Comparison of ENCODE assay signal across 19 mouse cellular contexts in genomic region chr10:3434848-3435474, GRCm38 (mm10).
DNase-seq lines count a peak whose midpoint lies in the region; ATAC-seq and TF ChIP-seq lines count a peak whose summit lies in the region.
"Had no signal": no experiment of that assay in that cellular context is flagged by ENCODE, and none has a peak within 500 bp of the region (broad histone marks: within the 10 kb centered on the region; RNA-seq: fewer than 3 reads in every experiment).

No protein-coding gene starts in this region.

- peak; percentile 67 for ATAC-seq in midbrain, embryonic 16.5 days
- peak; percentile 48; the same call in 1 of the 2 replicates for ATAC-seq in hindbrain, embryonic 14.5 days (ENCODE audit: low FRiP score)
- ATAC-seq in neural tube, embryonic 15.5 days (ENCODE audit: low FRiP score) = peak; percentile 35; the same call in 1 of the 2 replicates
- ATAC-seq in kidney, embryonic 14.5 days (ENCODE audit: low FRiP score, low TSS enrichment) = no peak
- ATAC-seq: intestine, postnatal 0 days; liver, embryonic 12.5 days; Patski had no signal

- no peaks in the 10 kb centered on the region for H3K27me3 ChIP-seq in cerebellum, adult 2 months (ENCODE audit: control insufficient read depth, insufficient read depth, low read length)
- H3K27me3 ChIP-seq in midbrain, embryonic 16.5 days (ENCODE audit: control insufficient read depth, insufficient read depth, low read depth, low read length) = no peaks in the 10 kb centered on the region
- H3K27me3 ChIP-seq in midbrain, embryonic 10.5 days (ENCODE audit: low read depth, poor library complexity, severe bottlenecking) = no peaks in the 10 kb centered on the region
- no peaks in the 10 kb centered on the region for H3K27me3 ChIP-seq in hindbrain, embryonic 14.5 days (ENCODE audit: control insufficient read depth, insufficient read depth, low read length)
- H3K27me3 ChIP-seq in neural tube, embryonic 15.5 days (replicated peaks) = no peaks in the 10 kb centered on the region
- H3K27me3 ChIP-seq in kidney, embryonic 14.5 days (ENCODE audit: control insufficient read depth, insufficient read depth, low read length) = no peaks in the 10 kb centered on the region
- H3K27me3 ChIP-seq: embryonic facial prominence, embryonic 15.5 days; heart, embryonic 13.5 days; liver, embryonic 12.5 days had no signal

- no peaks in the 10 kb centered on the region for H3K36me3 ChIP-seq in midbrain, embryonic 16.5 days (ENCODE audit: control insufficient read depth, insufficient read depth, low read length)
- no peaks in the 10 kb centered on the region for H3K36me3 ChIP-seq in midbrain, embryonic 10.5 days
- no peaks in the 10 kb centered on the region for H3K36me3 ChIP-seq in hindbrain, embryonic 14.5 days (replicated peaks; ENCODE audit: control insufficient read depth, insufficient read depth)
- no peaks in the 10 kb centered on the region for H3K36me3 ChIP-seq in neural tube, embryonic 15.5 days
- H3K36me3 ChIP-seq in kidney, embryonic 14.5 days (ENCODE audit: control insufficient read depth, insufficient read depth, low read length) = no peaks in the 10 kb centered on the region
- H3K36me3 ChIP-seq: liver, embryonic 12.5 days had no signal

- H3K4me2 ChIP-seq in midbrain, embryonic 16.5 days (ENCODE audit: low read length) = no peak overlapping the region
- H3K4me2 ChIP-seq in hindbrain, embryonic 14.5 days (replicated peaks) = no peak overlapping the region
- no peak overlapping the region for H3K4me2 ChIP-seq in neural tube, embryonic 15.5 days
- no peak overlapping the region for H3K4me2 ChIP-seq in kidney, embryonic 14.5 days (replicated peaks; ENCODE audit: low read depth, low read length)
- H3K4me2 ChIP-seq: embryonic facial prominence, embryonic 15.5 days; heart, embryonic 13.5 days; liver, embryonic 12.5 days; lung, embryonic 14.5 days had no signal

- H3K4me3 ChIP-seq in cerebellum, adult 2 months (replicated peaks; ENCODE audit: insufficient read depth, low read depth, low read length) = no peak overlapping the region
- H3K4me3 ChIP-seq in midbrain, embryonic 16.5 days (ENCODE audit: low read depth, low read length) = no peak overlapping the region
- H3K4me3 ChIP-seq in midbrain, embryonic 10.5 days = no peak overlapping the region
- H3K4me3 ChIP-seq in hindbrain, embryonic 14.5 days (replicated peaks; ENCODE audit: low read length) = no peak overlapping the region
- no peak overlapping the region for H3K4me3 ChIP-seq in neural tube, embryonic 15.5 days (replicated peaks)
- no peak overlapping the region for H3K4me3 ChIP-seq in kidney, embryonic 14.5 days (ENCODE audit: low read length)
- H3K4me3 ChIP-seq: embryonic facial prominence, embryonic 15.5 days; gastrocnemius, adult 2 months; heart, embryonic 13.5 days; liver, embryonic 12.5 days had no signal

- no peaks in the 10 kb centered on the region; the same call in 1 of the 2 replicates for H3K4me1 ChIP-seq in cerebellum, adult 2 months (ENCODE audit: control insufficient read depth, insufficient read depth, low read length)
- H3K4me1 ChIP-seq in midbrain, embryonic 16.5 days (ENCODE audit: control insufficient read depth, insufficient read depth, low read length) = no peaks in the 10 kb centered on the region
- no peaks in the 10 kb centered on the region for H3K4me1 ChIP-seq in midbrain, embryonic 10.5 days
- H3K4me1 ChIP-seq in hindbrain, embryonic 14.5 days (replicated peaks; ENCODE audit: control insufficient read depth, insufficient read depth, low read length) = no peaks in the 10 kb centered on the region
- no peaks in the 10 kb centered on the region for H3K4me1 ChIP-seq in neural tube, embryonic 15.5 days
- H3K4me1 ChIP-seq in kidney, embryonic 14.5 days (ENCODE audit: control insufficient read depth, insufficient read depth, low read length) = no peaks in the 10 kb centered on the region
- H3K4me1 ChIP-seq: embryonic facial prominence, embryonic 15.5 days; liver, embryonic 12.5 days had no signal

- H3K9ac ChIP-seq in midbrain, embryonic 16.5 days (ENCODE audit: low read depth, low read length) = no peak overlapping the region
- H3K9ac ChIP-seq in hindbrain, embryonic 14.5 days = no peak overlapping the region
- no peak overlapping the region for H3K9ac ChIP-seq in neural tube, embryonic 15.5 days (replicated peaks)
- H3K9ac ChIP-seq in kidney, embryonic 14.5 days (ENCODE audit: low read depth, low read length) = no peak overlapping the region
- H3K9ac ChIP-seq: embryonic facial prominence, embryonic 15.5 days; heart, embryonic 13.5 days; liver, embryonic 12.5 days; lung, embryonic 14.5 days had no signal

- peak; percentile 38 to 40 for DNase-seq in cerebellum, postnatal 14 days
- DNase-seq in cerebellum, adult 2 months = no peak
- DNase-seq in midbrain, embryonic 10.5 days (ENCODE audit: low spot score) = no peak
- DNase-seq in hindbrain, embryonic 14.5 days (ENCODE audit: low spot score) = no peak
- DNase-seq: cerebellum, adult 9-10 months; embryo, embryonic 11 days; gastrocnemius, adult 2 months; heart, postnatal 4 days; kidney, postnatal 14 days; lung, embryonic 14.5 days; spleen, adult 18-20 months had no signal

- TF ChIP-seq CTCF in cerebellum, adult 2 months (IDR thresholded peaks at IDR 0.05; ENCODE audit: borderline replicate concordance, insufficient read depth, low read depth, low read length) = no peak

- WGBS in cerebellum, adult 2 months = 89% methylated on average over 8 of the region's 8 CpGs
- WGBS in midbrain, embryonic 16.5 days = 80% methylated on average over 8 of the region's 8 CpGs
- 86% methylated on average over 8 of the region's 8 CpGs for WGBS in midbrain, embryonic 10.5 days
- WGBS in hindbrain, embryonic 14.5 days = 71% methylated on average over 8 of the region's 8 CpGs
- WGBS in neural tube, embryonic 15.5 days = 64% methylated on average over 8 of the region's 8 CpGs
- WGBS in kidney, embryonic 14.5 days = 92% methylated on average over 8 of the region's 8 CpGs

- no peaks in the 10 kb centered on the region for H3K9me3 ChIP-seq in midbrain, embryonic 16.5 days (replicated peaks; ENCODE audit: control insufficient read depth, low read length, poor library complexity, severe bottlenecking)
- H3K9me3 ChIP-seq in midbrain, embryonic 10.5 days (replicated peaks) = peaks cover 17% of the 10 kb centered on the region
- no peaks in the 10 kb centered on the region for H3K9me3 ChIP-seq in hindbrain, embryonic 14.5 days (ENCODE audit: control insufficient read depth, low read length)
- no peaks in the 10 kb centered on the region for H3K9me3 ChIP-seq in neural tube, embryonic 15.5 days (replicated peaks)
- H3K9me3 ChIP-seq in kidney, embryonic 14.5 days (ENCODE audit: control insufficient read depth, low read length) = peaks cover 7% of the 10 kb centered on the region; the same call in 1 of the 2 replicates

- no peak overlapping the region for H3K27ac ChIP-seq in cerebellum, adult 2 months (ENCODE audit: insufficient read depth, low read length)
- H3K27ac ChIP-seq in midbrain, embryonic 16.5 days (ENCODE audit: low read length) = no peak overlapping the region
- no peak overlapping the region for H3K27ac ChIP-seq in midbrain, embryonic 10.5 days (replicated peaks)
- no peak overlapping the region for H3K27ac ChIP-seq in hindbrain, embryonic 14.5 days
- no peak overlapping the region for H3K27ac ChIP-seq in neural tube, embryonic 15.5 days (replicated peaks)
- H3K27ac ChIP-seq in kidney, embryonic 14.5 days (ENCODE audit: low read depth, low read length) = no peak overlapping the region
- H3K27ac ChIP-seq: embryonic facial prominence, embryonic 15.5 days; gastrocnemius, adult 2 months; heart, embryonic 13.5 days; liver, embryonic 12.5 days had no signal

- no peak for TF ChIP-seq POLR2A in cerebellum, adult 2 months (IDR thresholded peaks at IDR 0.05; ENCODE audit: borderline replicate concordance, insufficient read depth, low read length)

Comparison
In these comparisons a context has a peak if more than half of its experiments do, and no peak if none do; other contexts are left out.
1. DNase-seq: peak in cerebellum, postnatal 14 days (2 of 2); none in cerebellum, adult 2 months (0 of 2), midbrain, embryonic 10.5 days (single experiment) and hindbrain, embryonic 14.5 days (single experiment).